Mouse (Mus musculus) CH12.LX (cell line): ENCODE measurements at regions not wholly inside any gene's neighbourhood (a gene's known extent, or its start where the extent isn't known, plus 50 kb on each side); places are given as distances from the start of the nearest gene placed in this dataset.

ENCODE experiments used
- DNase-seq: peaks from one replicate; pipeline ENCODE4 v3.0.0-alpha.2; 2013; ENCODE audit errors: extremely low read depth
- H3K27ac ChIP-seq: 2 replicates; pipeline ENCODE4 v1.5.1; 2012; ENCODE audit warnings: low read depth, mild to moderate bottlenecking, control low read depth, moderate library complexity; ENCODE audit not compliant: insufficient read depth
- H3K27me3 ChIP-seq: replicated peaks from 2 replicates; pipeline ENCODE3; 2012; ENCODE audit warnings: inconsistent platforms
- H3K36me3 ChIP-seq, 2 experiments: replicated peaks in 1 of 2; 2 replicates each; pipeline versions ENCODE3 to v1.6.1; 2012; ENCODE audit warnings: inconsistent platforms in 1 of 2, low read length in 1 of 2, mild to moderate bottlenecking in 1 of 2, mixed read lengths in 1 of 2, moderate library complexity in 1 of 2; ENCODE audit not compliant: control insufficient read depth in 1 of 2, insufficient read depth in 1 of 2
- H3K4me1 ChIP-seq, 2 experiments: 2 replicates each; pipeline ENCODE4 v1.6.1; 2012; ENCODE audit warnings: inconsistent platforms in 1 of 2, moderate library complexity in 1 of 2; ENCODE audit not compliant: insufficient read depth in 2 of 2, control insufficient read depth in 1 of 2
- H3K4me2 ChIP-seq: 2 replicates; pipeline ENCODE4 v1.6.1; 2012; ENCODE audit warnings: low read depth, mild to moderate bottlenecking, control low read depth; ENCODE audit not compliant: poor library complexity, insufficient read depth, severe bottlenecking
- H3K4me3 ChIP-seq, 3 experiments: fragments of 150-350 bp in 1 of 3; sonication (generic) in 1 of 3; replicated peaks in 1 of 3; 2 replicates each; pipeline versions ENCODE3 to v1.5.1; 2011 to 2012; ENCODE audit warnings: low read depth in 2 of 3, low read length in 2 of 3, mild to moderate bottlenecking in 2 of 3, moderate library complexity in 2 of 3, control low read depth in 1 of 3, improper control_type of control experiment in 1 of 3, inconsistent platforms in 1 of 3, mixed read lengths in 1 of 3; ENCODE audit not compliant: poor library complexity in 1 of 3
- H3K79me2 ChIP-seq: replicated peaks from 2 replicates; pipeline ENCODE4 v1.6.1; 2012; ENCODE audit warnings: mild to moderate bottlenecking, moderate library complexity; ENCODE audit not compliant: control insufficient read depth, poor library complexity, insufficient read depth, severe bottlenecking; ENCODE audit errors: extremely low read depth
- H3K9ac ChIP-seq: 2 replicates; pipeline ENCODE4 v1.6.1; 2012; ENCODE audit warnings: low read depth, mild to moderate bottlenecking, control low read depth, moderate library complexity; ENCODE audit not compliant: insufficient read depth
- H3K9me3 ChIP-seq: replicated peaks from 2 replicates; pipeline ENCODE3; 2012; ENCODE audit warnings: low read length, inconsistent platforms, mixed read lengths
- BHLHE40 ChIP-seq: IDR thresholded peaks from 2 replicates; pipeline ENCODE4 v1.6.1; 2011; ENCODE audit warnings: mild to moderate bottlenecking, low read depth, low read length, improper control_type of control experiment
- ETS1 ChIP-seq: conservative IDR thresholded peaks from 2 replicates; pipeline ENCODE4 v1.6.1; 2012; ENCODE audit warnings: low read depth, mild to moderate bottlenecking, inconsistent platforms, low read length, improper control_type of control experiment, moderate library complexity
- KAT2A ChIP-seq: IDR thresholded peaks from 2 replicates; pipeline ENCODE4 v1.6.1; 2012; ENCODE audit warnings: low read length, improper control_type of control experiment, inconsistent platforms; ENCODE audit not compliant: insufficient replicate concordance
- MXI1 ChIP-seq: IDR thresholded peaks from 2 replicates; pipeline ENCODE4 v1.6.1; 2011; ENCODE audit warnings: mild to moderate bottlenecking, low read depth, low read length, improper control_type of control experiment
- PAX5 ChIP-seq: IDR thresholded peaks from 2 replicates; pipeline ENCODE4 v1.6.1; 2012; ENCODE audit warnings: low read length, inconsistent platforms, mixed read lengths
- POLR2A ChIP-seq: IDR thresholded peaks from 2 replicates; pipeline ENCODE4 v1.6.1; 2011; ENCODE audit warnings: low read depth, mild to moderate bottlenecking, improper control_type of control experiment, low read length
- SIN3A ChIP-seq: IDR thresholded peaks from 2 replicates; pipeline ENCODE4 v1.6.1; 2012; ENCODE audit warnings: low read length, improper control_type of control experiment, inconsistent platforms
- UBTF ChIP-seq: IDR thresholded peaks from 2 replicates; pipeline ENCODE4 v1.6.1; 2012; ENCODE audit warnings: low read depth, mild to moderate bottlenecking, inconsistent platforms, low read length, improper control_type of control experiment, moderate library complexity
- ZC3H11A ChIP-seq: IDR thresholded peaks from 2 replicates; pipeline ENCODE4 v1.6.1; 2012; ENCODE audit warnings: low read depth, mild to moderate bottlenecking, inconsistent platforms, low read length, improper control_type of control experiment
- dilution Hi-C: fragments of 300-500 bp; cut with MboI; formaldehyde crosslinking; loops from 2 replicates; pipeline ENCODE4 v1.14.3; 2020; ENCODE audit warnings: low sequenced_read_pairs; ENCODE audit not compliant: extremely low pct_unique_long_range_greater_than_20kb, extremely low pct_ligation_motif_present
- in situ Hi-C: fragments of 300-500 bp; cut with MboI; formaldehyde crosslinking; loops from 3 replicates; pipeline ENCODE4 v1.14.3; 2019; ENCODE audit warnings: low sequenced_read_pairs, low pct_ligation_motif_present, low pct_unique_long_range_greater_than_20kb, mixed read lengths

GRCm38 (mm10) chrX:76110763-76111474, 153.2 kb upstream of the Cldn34b3 start:
- in situ Hi-C loops (no loop called here), dilution Hi-C loops (no loop called here)
- Histone ChIP-seq H3K9ac (no peak overlapping the region), H3K36me3 (no peaks in the 10 kb centered on the region), H3K4me3 (no peak overlapping the region), H3K27ac (no peak overlapping the region), H3K4me1 (no peaks in the 10 kb centered on the region), H3K79me2 (no peaks in the 10 kb centered on the region), H3K4me2 (no peak overlapping the region), H3K27me3 (no peaks in the 10 kb centered on the region), H3K9me3 (peaks cover 3% of the 10 kb centered on the region)
- no peak for TF ChIP-seq KAT2A
- DNase-seq = no peak

DNA sequence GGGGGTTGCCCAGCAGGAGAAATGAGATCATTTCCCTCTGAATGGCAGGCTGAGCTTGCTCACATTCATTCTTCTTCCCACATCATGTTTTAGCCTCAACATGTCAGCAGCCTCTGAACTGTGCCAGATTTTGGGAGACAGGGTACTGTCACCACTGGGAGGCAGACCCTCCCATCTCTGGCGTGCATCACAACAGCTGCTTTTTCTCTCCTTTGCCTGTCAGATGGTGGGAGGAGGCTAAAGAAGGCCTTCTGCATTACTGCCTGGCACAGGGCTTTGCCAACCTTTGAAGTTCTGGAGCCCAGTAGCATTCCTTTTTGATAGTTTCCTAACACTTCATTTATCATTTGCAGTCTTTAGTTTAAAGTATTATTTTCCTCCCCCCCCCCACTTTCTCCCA, 148.0 kb upstream of the Cldn34b3 start:
- Histone ChIP-seq H3K27me3 (no peaks in the 10 kb centered on the region), H3K4me1 (no peaks in the 10 kb centered on the region), H3K79me2 (no peaks in the 10 kb centered on the region), H3K9me3 (peaks cover 5% of the 10 kb centered on the region), H3K27ac (no peak overlapping the region), H3K9ac (no peak overlapping the region), H3K4me2 (no peak overlapping the region), H3K4me3 (no peak overlapping the region), H3K36me3 (no peaks in the 10 kb centered on the region)
- DNase-seq = no peak
- dilution Hi-C loops = no loop called here
- in situ Hi-C loops = no loop called here
- TF ChIP-seq POLR2A = no peak

GRCm38 (mm10) chrX:76116562-76116961, 147.5 kb upstream of the Cldn34b3 start:
- Histone ChIP-seq H3K9me3 (peaks cover 5% of the 10 kb centered on the region), H3K4me3 (no peak overlapping the region), H3K4me1 (no peaks in the 10 kb centered on the region), H3K27me3 (no peaks in the 10 kb centered on the region), H3K4me2 (no peak overlapping the region), H3K79me2 (no peaks in the 10 kb centered on the region), H3K36me3 (no peaks in the 10 kb centered on the region), H3K27ac (no peak overlapping the region), H3K9ac (no peak overlapping the region)
- in situ Hi-C loops (no loop called here), dilution Hi-C loops (no loop called here)
- no peak for TF ChIP-seq MXI1
- no peak for TF ChIP-seq ETS1
- TF ChIP-seq BHLHE40 = no peak
- TF ChIP-seq UBTF = no peak
- no peak for TF ChIP-seq SIN3A
- no peak for TF ChIP-seq PAX5
- TF ChIP-seq ZC3H11A = no peak
- DNase-seq = no peak
